Mouse (Mus musculus): ENCODE measurements around the gene Mbl2. TPM values are rescaled to one million over a fixed set of nuclear protein-coding genes. Genes with fewer than 3 reads are reported as not detected.
"Not testable (repeated sequence)": the region's sequence is repeated elsewhere in the genome, so short reads cannot be mapped to it uniquely, and the experiment has no call there.

The Mbl2 gene
- polyA plus RNA-seq (2015; fragmentation: Nextera tagmentation; extraction: Ambion mirVana), result not detected in 2 replicates

- no peaks in the 10 kb centered on the region for H3K9me3 ChIP-seq
- 85% methylated on average over 3 of the region's 3 CpGs for WGBS
- no peak within 1 kb of the TSS for H3K4me2 ChIP-seq
Measured at GRCm38 (mm10) chr19:30232691-30233090, at the start of gene Mbl2. Mbl2 (plus strand) TSS chr19:30232942.

GRCm38 (mm10) chr19:30185536-30185935, 47.2 kb upstream of the Mbl2 start:
- Histone ChIP-seq H3K4me3 (no peak overlapping the region), H3K27ac (no peak overlapping the region), H3K27me3 (no peaks in the 10 kb centered on the region), H3K36me3 (no peaks in the 10 kb centered on the region), H3K4me2 (no peak overlapping the region), H3K4me1 (no peaks in the 10 kb centered on the region), H3K9ac (no peak overlapping the region), H3K9me3 (no peaks in the 10 kb centered on the region)
- 86% methylated on average over 2 of the region's 2 CpGs for WGBS
- no peak for ATAC-seq (ENCODE audit: insufficient number of reproducible peaks, low FRiP score, low TSS enrichment, low read depth)

More at GRCm38 (mm10) chr19:30232691-30233090, at the start of gene Mbl2:
- no peak for ATAC-seq (ENCODE audit: insufficient number of reproducible peaks, low FRiP score, low TSS enrichment, low read depth)
- no peak within 1 kb of the TSS for H3K27ac ChIP-seq
- H3K4me3 ChIP-seq, result no peak within 1 kb of the TSS
- no peaks in the 10 kb centered on the region for H3K4me1 ChIP-seq
- H3K9ac ChIP-seq, result no peak within 1 kb of the TSS
- no peaks in the 10 kb centered on the region for H3K36me3 ChIP-seq
- no peaks in the 10 kb centered on the region for H3K27me3 ChIP-seq

GRCm38 (mm10) chr19:30187232-30187631, 45.5 kb upstream of the Mbl2 start:
- H3K9ac ChIP-seq, result no peak overlapping the region
- WGBS, result 90% methylated on average over 2 of the region's 2 CpGs

GRCm38 (mm10) chr19:30194999-30195398, 37.7 kb upstream of the Mbl2 start:
- Histone ChIP-seq H3K9ac (no peak overlapping the region), H3K36me3 (no peaks in the 10 kb centered on the region), H3K4me2 (no peak overlapping the region), H3K27ac (no peak overlapping the region), H3K27me3 (no peaks in the 10 kb centered on the region), H3K4me3 (no peak overlapping the region), H3K4me1 (no peaks in the 10 kb centered on the region), H3K9me3 (no peaks in the 10 kb centered on the region)
- ATAC-seq (ENCODE audit: insufficient number of reproducible peaks, low FRiP score, low TSS enrichment, low read depth), result no peak
- 82% methylated on average over 6 of the region's 6 CpGs for WGBS

More at GRCm38 (mm10) chr19:30187232-30187631, 45.5 kb upstream of the Mbl2 start:
- Histone ChIP-seq H3K4me1 (no peaks in the 10 kb centered on the region), H3K27me3 (no peaks in the 10 kb centered on the region), H3K27ac (no peak overlapping the region), H3K4me3 (no peak overlapping the region), H3K9me3 (no peaks in the 10 kb centered on the region), H3K4me2 (no peak overlapping the region), H3K36me3 (no peaks in the 10 kb centered on the region)
- ATAC-seq (ENCODE audit: insufficient number of reproducible peaks, low FRiP score, low TSS enrichment, low read depth), result no peak

- no peak overlapping the region for H3K9ac ChIP-seq
- no peaks in the 10 kb centered on the region for H3K4me1 ChIP-seq
- no peaks in the 10 kb centered on the region for H3K9me3 ChIP-seq
- H3K4me3 ChIP-seq, result no peak overlapping the region
- H3K27me3 ChIP-seq, result no peaks in the 10 kb centered on the region
- 55% methylated on average over 7 of the region's 7 CpGs for WGBS
- ATAC-seq (ENCODE audit: insufficient number of reproducible peaks, low FRiP score, low TSS enrichment, low read depth), result no peak
- no peaks in the 10 kb centered on the region for H3K36me3 ChIP-seq
- H3K27ac ChIP-seq, result no peak overlapping the region
- H3K4me2 ChIP-seq, result no peak overlapping the region
Measured at GRCm38 (mm10) chr19:30202177-30202576, 30.6 kb upstream of the Mbl2 start.

GRCm38 (mm10) chr19:30205159-30205816, 27.5 kb upstream of the Mbl2 start:
- no peak for ATAC-seq (ENCODE audit: insufficient number of reproducible peaks, low FRiP score, low TSS enrichment, low read depth)
- H3K27me3 ChIP-seq, result no peaks in the 10 kb centered on the region
- no peaks in the 10 kb centered on the region for H3K36me3 ChIP-seq
- WGBS, result 17% methylated on average over 12 of the region's 12 CpGs
- H3K4me3 ChIP-seq, result no peak overlapping the region
- H3K9me3 ChIP-seq, result no peaks in the 10 kb centered on the region
- H3K4me1 ChIP-seq, result no peaks in the 10 kb centered on the region
- no peak overlapping the region for H3K27ac ChIP-seq
- H3K4me2 ChIP-seq, result no peak overlapping the region
- no peak overlapping the region for H3K9ac ChIP-seq

- ATAC-seq (ENCODE audit: insufficient number of reproducible peaks, low FRiP score, low TSS enrichment, low read depth), result no peak
- H3K27ac ChIP-seq, result no peak overlapping the region
- H3K4me2 ChIP-seq, result no peak overlapping the region
- H3K27me3 ChIP-seq, result no peaks in the 10 kb centered on the region
- H3K36me3 ChIP-seq, result no peaks in the 10 kb centered on the region
- H3K4me3 ChIP-seq, result no peak overlapping the region
- H3K9me3 ChIP-seq, result no peaks in the 10 kb centered on the region
- H3K9ac ChIP-seq, result no peak overlapping the region
- H3K4me1 ChIP-seq, result no peaks in the 10 kb centered on the region
- 84% methylated on average over 4 of the region's 4 CpGs for WGBS
Measured at GRCm38 (mm10) chr19:30205874-30206273, 26.9 kb upstream of the Mbl2 start.

GRCm38 (mm10) chr19:30206981-30207380, 25.8 kb upstream of the Mbl2 start:
- H3K4me2 ChIP-seq, result no peak overlapping the region
- no peaks in the 10 kb centered on the region for H3K36me3 ChIP-seq
- H3K27ac ChIP-seq, result no peak overlapping the region
- no peak for ATAC-seq (ENCODE audit: insufficient number of reproducible peaks, low FRiP score, low TSS enrichment, low read depth)
- H3K27me3 ChIP-seq, result no peaks in the 10 kb centered on the region
- no peaks in the 10 kb centered on the region for H3K9me3 ChIP-seq
- H3K4me3 ChIP-seq, result no peak overlapping the region
- WGBS, result 88% methylated on average over 1 of the region's 1 CpGs
- H3K9ac ChIP-seq, result no peak overlapping the region
- H3K4me1 ChIP-seq, result no peaks in the 10 kb centered on the region

- not testable (repeated sequence) for H3K9ac ChIP-seq; H3K9me3 ChIP-seq; ATAC-seq (ENCODE audit: insufficient number of reproducible peaks, low FRiP score, low TSS enrichment, low read depth); H3K27me3 ChIP-seq; H3K4me2 ChIP-seq; H3K27ac ChIP-seq; H3K36me3 ChIP-seq; H3K4me1 ChIP-seq; H3K4me3 ChIP-seq
- whole genome bisulfite sequencing, result 91% methylated on average over 8 of the region's 8 CpGs
Measured at GRCm38 (mm10) chr19:30209006-30209405, 23.7 kb upstream of the Mbl2 start.

- Histone ChIP-seq H3K27ac (no peak overlapping the region), H3K4me1 (no peaks in the 10 kb centered on the region), H3K4me2 (no peak overlapping the region), H3K27me3 (no peaks in the 10 kb centered on the region), H3K36me3 (no peaks in the 10 kb centered on the region), H3K9ac (no peak overlapping the region), H3K4me3 (no peak overlapping the region), H3K9me3 (no peaks in the 10 kb centered on the region)
- 27% methylated on average over 2 of the region's 2 CpGs for WGBS
- no peak for ATAC-seq (ENCODE audit: insufficient number of reproducible peaks, low FRiP score, low TSS enrichment, low read depth)
Measured at GRCm38 (mm10) chr19:30214026-30214425, 18.7 kb upstream of the Mbl2 start.

GRCm38 (mm10) chr19:30215736-30216135, 17.0 kb upstream of the Mbl2 start:
- not testable (repeated sequence) for H3K36me3 ChIP-seq; H3K27ac ChIP-seq; H3K27me3 ChIP-seq; ATAC-seq (ENCODE audit: insufficient number of reproducible peaks, low FRiP score, low TSS enrichment, low read depth); H3K4me3 ChIP-seq; H3K9ac ChIP-seq; H3K4me1 ChIP-seq; H3K9me3 ChIP-seq; H3K4me2 ChIP-seq
- WGBS, result 64% methylated on average over 2 of the region's 2 CpGs

- Histone ChIP-seq H3K27ac (no peak overlapping the region), H3K4me1 (no peaks in the 10 kb centered on the region), H3K9me3 (no peaks in the 10 kb centered on the region), H3K27me3 (no peaks in the 10 kb centered on the region), H3K4me2 (no peak overlapping the region), H3K9ac (no peak overlapping the region), H3K4me3 (no peak overlapping the region), H3K36me3 (no peaks in the 10 kb centered on the region)
- ATAC-seq (ENCODE audit: insufficient number of reproducible peaks, low FRiP score, low TSS enrichment, low read depth), result no peak
- 77% methylated on average over 4 of the region's 4 CpGs for WGBS
Measured at GRCm38 (mm10) chr19:30216186-30216585, 16.6 kb upstream of the Mbl2 start.

GRCm38 (mm10) chr19:30217335-30217734, 15.4 kb upstream of the Mbl2 start:
- H3K4me1 ChIP-seq, result no peaks in the 10 kb centered on the region
- H3K9me3 ChIP-seq, result no peaks in the 10 kb centered on the region
- no peak overlapping the region for H3K4me3 ChIP-seq
- no peaks in the 10 kb centered on the region for H3K36me3 ChIP-seq
- ATAC-seq (ENCODE audit: insufficient number of reproducible peaks, low FRiP score, low TSS enrichment, low read depth), result no peak
- 19% methylated on average over 7 of the region's 7 CpGs for WGBS
- H3K27ac ChIP-seq, result no peak overlapping the region
- H3K4me2 ChIP-seq, result no peak overlapping the region
- H3K9ac ChIP-seq, result no peak overlapping the region
- H3K27me3 ChIP-seq, result no peaks in the 10 kb centered on the region
